Mouse (Mus musculus): ENCODE measurements around the gene Sgsm1. TPM values are rescaled to one million over a fixed set of nuclear protein-coding genes. Genes with fewer than 3 reads are reported as not detected.
A peak's percentile ranks its signal among the peaks of the same experiment; 100 is the strongest.

The Sgsm1 gene
- polyA plus RNA-seq, 1 experiment from 2014 or later: 0.57 TPM

DNA sequence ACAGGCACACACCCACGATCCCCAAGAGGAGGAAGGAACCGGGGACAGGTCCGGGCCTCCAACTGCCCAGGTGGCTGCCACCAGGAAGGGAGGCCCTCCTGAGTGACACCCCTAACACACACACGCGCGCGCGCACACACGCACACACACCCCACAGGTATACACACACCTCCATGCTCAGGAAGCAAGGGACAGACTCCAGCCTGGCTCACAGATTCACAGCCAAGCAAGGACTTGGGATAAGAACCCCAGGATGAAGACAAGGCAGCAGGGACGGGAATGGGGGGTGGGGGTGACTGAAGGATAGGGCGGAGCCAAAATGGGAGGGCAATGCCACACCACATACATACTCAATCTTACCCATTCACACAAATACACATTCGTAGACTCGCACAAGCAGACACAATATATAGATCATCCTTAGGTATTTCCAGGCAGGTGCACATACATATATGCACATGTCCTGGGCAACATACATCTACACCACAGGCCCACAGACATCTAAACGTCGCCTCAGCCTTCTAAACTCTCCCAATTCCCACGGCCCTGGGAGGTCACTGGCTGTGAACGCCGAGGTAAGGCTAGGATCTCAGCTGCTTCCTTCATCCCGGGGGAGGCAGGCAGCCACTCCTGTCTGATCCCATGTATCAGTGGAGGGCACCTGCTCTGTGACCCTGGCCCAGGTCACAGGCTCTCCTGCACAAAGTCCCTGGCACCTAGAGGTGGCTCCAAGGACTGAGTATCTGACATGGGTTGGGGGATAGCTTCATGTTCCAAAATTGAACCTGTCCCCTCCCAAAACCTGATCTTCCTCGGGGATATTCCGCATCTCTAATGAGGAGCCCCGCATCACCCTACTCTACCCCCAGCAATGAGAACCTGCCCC lies 852 bp downstream of the Sgsm1 start:
- no peak overlapping the region for H3K9ac ChIP-seq (ENCODE audit: low read length)
- 58% methylated on average over 22 of the region's 22 CpGs for WGBS
- H3K4me2 ChIP-seq (ENCODE audit: low read length): peak overlapping the region; percentile 72
- H3K36me3 ChIP-seq (ENCODE audit: control insufficient read depth, insufficient read depth, low read length): no peaks in the 10 kb centered on the region
- ATAC-seq (ENCODE audit: insufficient number of reproducible peaks, insufficient read depth, low FRiP score, low read depth): no peak
- peak overlapping the region; percentile 43 to 59 for H3K4me3 ChIP-seq (ENCODE audit: control insufficient read depth in 1 of 2, insufficient read depth in 1 of 2, low read depth in 1 of 2, low read length in 2 of 2)
- H3K27ac ChIP-seq (replicated peaks in 1 of 2; ENCODE audit: control insufficient read depth in 1 of 2, insufficient read depth in 1 of 2, low read depth in 2 of 2, low read length in 2 of 2): no peak overlapping the region
- peaks cover 4 to 6% of the 10 kb centered on the region in 2 experiments; a peak in 2 of 4 replicates for H3K4me1 ChIP-seq (ENCODE audit: control insufficient read depth in 2 of 2, insufficient read depth in 2 of 2, low read length in 2 of 2)
- H3K27me3 ChIP-seq (ENCODE audit: control insufficient read depth, insufficient read depth, low read length): peaks cover 64% of the 10 kb centered on the region
- H3K9me3 ChIP-seq (ENCODE audit: control insufficient read depth, low read length): peaks cover 6% of the 10 kb centered on the region

DNA sequence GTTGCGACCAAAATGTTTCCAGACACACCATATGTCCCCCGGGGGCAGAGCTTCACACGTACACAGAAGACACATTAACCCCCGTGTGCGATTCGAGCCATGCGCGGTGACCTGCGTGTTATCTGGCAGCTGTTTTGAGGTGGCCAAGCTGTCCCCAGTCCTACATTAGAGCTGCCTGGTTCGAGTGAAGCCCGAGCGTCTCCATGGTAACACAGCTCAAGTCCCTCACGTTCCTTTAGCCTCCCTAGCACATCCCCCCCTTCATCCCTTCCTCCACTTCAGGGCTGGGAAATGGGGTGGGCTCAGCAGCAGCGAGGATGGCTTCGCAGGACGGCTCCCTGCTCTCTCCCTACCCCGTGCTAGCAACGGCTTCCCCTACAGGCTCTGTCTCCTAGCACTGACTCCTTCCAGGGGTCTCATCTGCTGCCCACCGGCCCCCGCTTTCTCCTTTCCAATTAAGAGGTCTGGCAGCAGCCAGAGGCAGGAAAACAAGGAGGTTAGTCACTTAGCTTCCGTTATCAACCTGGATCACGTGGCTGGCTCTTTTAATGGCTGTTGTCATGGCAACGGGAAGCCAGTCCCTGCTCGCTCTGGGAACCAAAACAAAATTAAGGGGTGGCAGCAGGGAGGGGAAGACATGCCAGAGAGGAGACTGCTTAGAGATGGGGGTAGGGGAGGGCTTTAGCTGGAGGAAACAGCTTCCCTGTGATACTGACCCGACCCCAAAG lies 3.7 kb downstream of the Sgsm1 start:
- no peaks in the 10 kb centered on the region; the same call in 1 of the 2 replicates for H3K9me3 ChIP-seq (ENCODE audit: control insufficient read depth, low read length)
- H3K27ac ChIP-seq (replicated peaks in 1 of 2; ENCODE audit: control insufficient read depth in 1 of 2, insufficient read depth in 1 of 2, low read depth in 2 of 2, low read length in 2 of 2): no peak overlapping the region
- WGBS: 4% methylated on average over 25 of the region's 25 CpGs
- peaks cover 58% of the 10 kb centered on the region for H3K27me3 ChIP-seq (ENCODE audit: control insufficient read depth, insufficient read depth, low read length)
- H3K4me1 ChIP-seq (ENCODE audit: control insufficient read depth in 2 of 2, insufficient read depth in 2 of 2, low read length in 2 of 2): peaks cover 4 to 6% of the 10 kb centered on the region in 2 experiments; a peak in 2 of 4 replicates
- H3K4me3 ChIP-seq (ENCODE audit: control insufficient read depth in 1 of 2, insufficient read depth in 1 of 2, low read depth in 1 of 2, low read length in 2 of 2): peak overlapping the region in 1 of 2 experiments; percentile 10; a peak in 1 of 4 replicates
- H3K9ac ChIP-seq (ENCODE audit: low read length): no peak overlapping the region
- no peaks in the 10 kb centered on the region for H3K36me3 ChIP-seq (ENCODE audit: control insufficient read depth, insufficient read depth, low read length)
- peak overlapping the region; percentile 52 for H3K4me2 ChIP-seq (ENCODE audit: low read length)
- no peak for ATAC-seq (ENCODE audit: insufficient number of reproducible peaks, insufficient read depth, low FRiP score, low read depth)

DNA sequence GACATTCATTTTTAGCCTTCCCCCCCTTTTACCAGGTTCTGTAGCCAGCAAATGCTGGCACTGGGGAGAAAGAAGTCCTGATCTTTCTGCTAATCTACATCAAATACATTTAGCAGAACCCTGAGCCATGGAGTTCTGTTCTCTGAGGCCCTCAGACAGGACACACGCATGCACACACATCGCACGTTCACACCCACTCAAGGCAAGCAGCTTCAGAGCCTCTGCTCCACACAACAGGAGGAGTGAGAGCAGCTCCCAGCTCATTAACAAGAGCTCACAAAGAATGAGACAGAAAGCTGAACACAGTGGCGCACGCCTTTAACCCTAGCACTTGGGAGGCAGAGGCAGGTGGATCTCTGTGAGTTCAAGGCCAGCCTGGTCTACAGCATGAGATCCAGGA lies 6.1 kb downstream of the Sgsm1 start:
- Histone ChIP-seq H3K4me3 (ENCODE audit: control insufficient read depth in 1 of 2, insufficient read depth in 1 of 2, low read depth in 1 of 2, low read length in 2 of 2) (no peak overlapping the region), H3K4me1 (ENCODE audit: control insufficient read depth in 2 of 2, insufficient read depth in 2 of 2, low read length in 2 of 2) (no peaks in the 10 kb centered on the region), H3K27ac (replicated peaks in 1 of 2; ENCODE audit: control insufficient read depth in 1 of 2, insufficient read depth in 1 of 2, low read depth in 2 of 2, low read length in 2 of 2) (no peak overlapping the region), H3K27me3 (ENCODE audit: control insufficient read depth, insufficient read depth, low read length) (peaks cover 50% of the 10 kb centered on the region), H3K36me3 (ENCODE audit: control insufficient read depth, insufficient read depth, low read length) (no peaks in the 10 kb centered on the region), H3K4me2 (ENCODE audit: low read length) (no peak overlapping the region), H3K9ac (ENCODE audit: low read length) (no peak overlapping the region), H3K9me3 (ENCODE audit: control insufficient read depth, low read length) (no peaks in the 10 kb centered on the region)
- WGBS: 75% methylated on average over 5 of the region's 5 CpGs
- ATAC-seq (ENCODE audit: insufficient number of reproducible peaks, insufficient read depth, low FRiP score, low read depth): no peak

DNA sequence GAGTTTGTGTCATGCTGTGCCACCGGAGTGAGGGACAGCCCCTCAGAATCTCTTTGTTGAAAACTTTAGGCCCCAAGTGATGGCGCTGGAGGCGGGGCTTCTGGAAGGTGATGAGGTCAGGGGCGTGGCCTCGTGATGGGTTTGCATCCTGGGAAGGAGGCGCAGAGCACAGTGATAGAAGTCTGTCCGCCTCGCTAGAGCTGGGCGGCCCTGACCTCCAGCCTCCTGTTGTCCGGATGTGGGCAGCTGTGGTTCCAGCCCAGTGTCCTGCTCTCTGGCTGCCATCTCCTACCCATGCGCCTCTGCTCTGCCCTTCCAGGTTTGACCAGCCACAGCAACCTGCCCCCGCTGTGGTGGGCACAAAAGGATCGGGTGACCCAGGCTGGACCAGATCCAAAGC lies 8.7 kb downstream of the Sgsm1 start:
- WGBS: 12% methylated on average over 13 of the region's 13 CpGs
- H3K9ac ChIP-seq (ENCODE audit: low read length): no peak overlapping the region
- H3K36me3 ChIP-seq (ENCODE audit: control insufficient read depth, insufficient read depth, low read length): no peaks in the 10 kb centered on the region
- H3K9me3 ChIP-seq (ENCODE audit: control insufficient read depth, low read length): no peaks in the 10 kb centered on the region
- H3K4me1 ChIP-seq (ENCODE audit: control insufficient read depth in 2 of 2, insufficient read depth in 2 of 2, low read length in 2 of 2): no peaks in the 10 kb centered on the region
- no peak for ATAC-seq (ENCODE audit: insufficient number of reproducible peaks, insufficient read depth, low FRiP score, low read depth)
- H3K27ac ChIP-seq (replicated peaks in 1 of 2; ENCODE audit: control insufficient read depth in 1 of 2, insufficient read depth in 1 of 2, low read depth in 2 of 2, low read length in 2 of 2): no peak overlapping the region
- H3K27me3 ChIP-seq (ENCODE audit: control insufficient read depth, insufficient read depth, low read length): peaks cover 47% of the 10 kb centered on the region
- H3K4me3 ChIP-seq (ENCODE audit: control insufficient read depth in 1 of 2, insufficient read depth in 1 of 2, low read depth in 1 of 2, low read length in 2 of 2): no peak overlapping the region
- H3K4me2 ChIP-seq (ENCODE audit: low read length): no peak overlapping the region

DNA sequence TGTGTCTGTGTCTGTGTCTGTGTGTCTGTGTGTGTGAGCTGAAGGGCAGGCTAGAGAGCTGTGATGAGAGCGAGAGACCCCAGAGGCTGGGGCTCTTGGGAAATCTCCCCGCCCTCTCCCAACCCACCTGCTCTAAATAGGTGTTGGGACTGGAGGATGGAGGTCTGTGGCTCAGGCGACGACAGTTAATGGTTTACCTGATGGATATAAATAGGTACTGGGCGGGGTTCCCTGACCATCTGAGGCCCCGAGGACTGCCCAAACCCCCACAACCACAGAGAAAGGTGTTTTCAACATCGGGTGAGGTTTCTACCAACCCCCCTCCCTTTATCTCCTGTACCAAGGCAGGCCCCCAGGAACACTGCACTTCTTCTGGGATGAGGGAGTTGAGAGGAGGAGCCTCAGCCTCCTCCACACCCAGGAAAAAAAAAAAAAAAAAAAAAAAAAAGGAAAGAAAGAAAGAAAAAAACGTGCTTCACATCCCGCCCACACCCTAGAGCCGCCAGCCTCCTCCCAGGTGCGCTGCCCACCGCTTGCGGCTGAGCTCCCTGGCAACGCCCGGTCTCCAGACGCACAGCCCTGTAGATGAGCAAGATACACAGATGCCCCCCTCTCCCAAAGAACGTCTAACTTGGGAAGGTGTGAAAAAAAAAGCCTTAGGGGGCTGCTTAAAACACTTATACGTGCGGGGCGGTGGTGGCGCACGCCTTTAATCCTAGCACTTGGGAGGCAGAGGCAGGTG lies 10.3 kb downstream of the Sgsm1 start:
- no peaks in the 10 kb centered on the region for H3K9me3 ChIP-seq (ENCODE audit: control insufficient read depth, low read length)
- H3K4me3 ChIP-seq (ENCODE audit: control insufficient read depth in 1 of 2, insufficient read depth in 1 of 2, low read depth in 1 of 2, low read length in 2 of 2): no peak overlapping the region
- H3K4me1 ChIP-seq (ENCODE audit: control insufficient read depth in 2 of 2, insufficient read depth in 2 of 2, low read length in 2 of 2): no peaks in the 10 kb centered on the region
- WGBS: 67% methylated on average over 22 of the region's 22 CpGs
- H3K4me2 ChIP-seq (ENCODE audit: low read length): no peak overlapping the region
- H3K27ac ChIP-seq (replicated peaks in 1 of 2; ENCODE audit: control insufficient read depth in 1 of 2, insufficient read depth in 1 of 2, low read depth in 2 of 2, low read length in 2 of 2): no peak overlapping the region
- peaks cover 42% of the 10 kb centered on the region for H3K27me3 ChIP-seq (ENCODE audit: control insufficient read depth, insufficient read depth, low read length)
- ATAC-seq (ENCODE audit: insufficient number of reproducible peaks, insufficient read depth, low FRiP score, low read depth): no peak
- no peaks in the 10 kb centered on the region for H3K36me3 ChIP-seq (ENCODE audit: control insufficient read depth, insufficient read depth, low read length)
- H3K9ac ChIP-seq (ENCODE audit: low read length): no peak overlapping the region

DNA sequence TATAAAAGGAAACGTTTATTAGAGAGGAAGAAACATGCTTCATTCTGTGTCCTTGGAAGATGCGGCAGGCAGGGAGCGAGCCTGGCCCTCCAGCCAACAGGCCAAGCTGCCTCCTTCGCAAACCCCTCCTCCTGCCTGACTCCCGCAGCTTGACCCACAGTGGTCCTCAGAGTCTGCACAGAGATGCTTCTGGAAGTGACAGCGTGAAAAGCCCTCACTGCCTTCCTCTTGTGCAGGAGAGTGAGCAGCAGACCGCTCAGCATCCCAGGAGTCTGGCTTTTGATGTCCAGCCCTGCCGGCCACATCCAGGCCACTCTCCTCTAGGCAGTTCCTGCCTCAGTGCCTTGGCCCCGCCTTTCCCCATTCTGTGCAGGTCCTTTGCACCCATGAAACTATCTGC lies 11.2 kb downstream of the Sgsm1 start:
- H3K4me1 ChIP-seq (ENCODE audit: control insufficient read depth in 2 of 2, insufficient read depth in 2 of 2, low read length in 2 of 2): no peaks in the 10 kb centered on the region
- WGBS: 45% methylated on average over 9 of the region's 9 CpGs
- H3K9me3 ChIP-seq (ENCODE audit: control insufficient read depth, low read length): no peaks in the 10 kb centered on the region

DNA sequence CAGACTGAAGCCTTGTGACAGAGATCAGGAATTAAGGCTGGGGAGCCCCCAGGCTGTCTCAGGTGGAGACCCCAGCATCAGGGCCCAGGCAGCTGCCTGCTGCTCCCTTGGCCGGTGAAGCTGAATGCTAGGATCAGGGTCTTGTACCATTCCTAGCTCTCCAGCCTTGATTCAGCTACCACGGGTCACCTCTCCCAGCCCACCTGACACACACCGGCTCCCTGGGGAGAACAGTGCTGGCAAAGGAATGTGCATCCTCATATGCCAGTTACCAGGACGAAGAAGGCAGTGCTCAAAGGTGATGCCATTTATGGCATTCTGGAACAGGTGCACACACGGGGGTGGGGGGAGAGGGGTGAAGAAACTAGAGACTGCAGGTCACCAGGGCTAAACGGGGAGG lies 11.8 kb downstream of the Sgsm1 start:
- Histone ChIP-seq H3K27ac (replicated peaks in 1 of 2; ENCODE audit: control insufficient read depth in 1 of 2, insufficient read depth in 1 of 2, low read depth in 2 of 2, low read length in 2 of 2) (no peak overlapping the region), H3K9ac (ENCODE audit: low read length) (no peak overlapping the region), H3K4me2 (ENCODE audit: low read length) (no peak overlapping the region), H3K4me1 (ENCODE audit: control insufficient read depth in 2 of 2, insufficient read depth in 2 of 2, low read length in 2 of 2) (no peaks in the 10 kb centered on the region), H3K36me3 (ENCODE audit: control insufficient read depth, insufficient read depth, low read length) (no peaks in the 10 kb centered on the region), H3K27me3 (ENCODE audit: control insufficient read depth, insufficient read depth, low read length) (peaks cover 40% of the 10 kb centered on the region), H3K9me3 (ENCODE audit: control insufficient read depth, low read length) (no peaks in the 10 kb centered on the region), H3K4me3 (ENCODE audit: control insufficient read depth in 1 of 2, insufficient read depth in 1 of 2, low read depth in 1 of 2, low read length in 2 of 2) (no peak overlapping the region)
- ATAC-seq (ENCODE audit: insufficient number of reproducible peaks, insufficient read depth, low FRiP score, low read depth): no peak
- 61% methylated on average over 6 of the region's 6 CpGs for WGBS

More for the DNA sequence above, 11.2 kb downstream of the Sgsm1 start:
- no peak overlapping the region for H3K4me3 ChIP-seq (ENCODE audit: control insufficient read depth in 1 of 2, insufficient read depth in 1 of 2, low read depth in 1 of 2, low read length in 2 of 2)
- no peak overlapping the region for H3K4me2 ChIP-seq (ENCODE audit: low read length)
- ATAC-seq (ENCODE audit: insufficient number of reproducible peaks, insufficient read depth, low FRiP score, low read depth): no peak
- no peaks in the 10 kb centered on the region for H3K36me3 ChIP-seq (ENCODE audit: control insufficient read depth, insufficient read depth, low read length)
- H3K27me3 ChIP-seq (ENCODE audit: control insufficient read depth, insufficient read depth, low read length): peaks cover 42% of the 10 kb centered on the region
- no peak overlapping the region for H3K27ac ChIP-seq (replicated peaks in 1 of 2; ENCODE audit: control insufficient read depth in 1 of 2, insufficient read depth in 1 of 2, low read depth in 2 of 2, low read length in 2 of 2)
- H3K9ac ChIP-seq (ENCODE audit: low read length): no peak overlapping the region
